Mouse (Mus musculus): Measurements from ENCODE around the gene Mlc1. TPM values are rescaled to one million over a fixed set of nuclear protein-coding genes. Genes with fewer than 3 reads are reported as not detected.

The Mlc1 gene
- polyA plus RNA-seq (2015; fragmentation: Nextera tagmentation; extraction: Ambion mirVana), result 0.06 TPM in 1 of 2 replicates, not detected in the other

DNA sequence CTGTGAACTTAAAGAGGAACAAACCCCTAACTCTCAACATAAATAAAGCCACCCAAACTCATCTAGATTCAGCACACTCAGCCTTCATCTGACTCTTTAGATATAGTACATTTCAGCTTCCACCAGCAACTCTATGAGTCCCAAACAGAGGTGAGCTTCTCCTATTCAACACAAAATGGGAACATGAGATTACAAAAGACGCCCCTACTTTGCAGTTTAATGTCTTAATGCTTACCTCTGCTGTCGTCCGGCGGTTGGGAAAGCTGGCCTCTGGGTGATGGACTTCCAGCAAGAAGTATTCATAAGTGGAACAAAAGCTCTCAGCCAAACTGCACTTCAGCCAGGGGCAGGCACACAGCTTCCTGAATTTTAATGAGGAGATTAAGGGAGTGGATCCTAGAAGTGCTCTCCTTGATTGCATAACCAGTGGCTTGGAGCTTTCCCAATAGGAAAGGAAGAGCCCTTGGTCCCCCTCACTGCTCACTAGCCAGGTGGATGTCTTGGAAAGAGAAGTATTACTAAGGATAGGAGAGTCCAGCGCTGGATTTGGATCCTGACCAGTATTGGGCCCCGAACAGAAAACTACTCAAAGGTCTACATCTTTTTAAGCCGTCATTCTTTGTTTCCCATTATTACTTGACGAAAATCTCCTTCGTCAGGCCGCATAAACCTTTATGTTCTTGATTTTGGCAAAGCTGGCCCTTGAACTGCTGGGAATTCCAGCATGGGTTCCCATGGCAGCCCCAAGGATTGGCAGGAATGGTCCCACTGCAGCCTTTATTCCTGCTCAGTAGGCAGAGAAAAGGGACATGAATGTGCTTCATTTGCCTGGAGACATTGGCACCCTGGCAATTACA lies at the start of gene Mlc1:
Gene Mlc1 (minus strand): TSS at position 727 of the 857 bp plus-strand sequence.
- no peak within 1 kb of the TSS for H3K4me2 ChIP-seq (replicated peaks; ENCODE audit: low read depth, low read length)
- no peaks in the 10 kb centered on the region for H3K9me3 ChIP-seq (ENCODE audit: low read length)
- no peak within 1 kb of the TSS for H3K9ac ChIP-seq (replicated peaks; ENCODE audit: low read length)
- no peak for ATAC-seq (ENCODE audit: low FRiP score, low TSS enrichment)
- no peak within 1 kb of the TSS for H3K4me3 ChIP-seq (ENCODE audit: low read length)
- no peaks in the 10 kb centered on the region for H3K4me1 ChIP-seq (ENCODE audit: insufficient read depth, low read length)
- 79% methylated on average over 10 of the region's 10 CpGs for WGBS
- H3K27me3 ChIP-seq (ENCODE audit: insufficient read depth, low read length), result no peaks in the 10 kb centered on the region
- H3K36me3 ChIP-seq (ENCODE audit: insufficient read depth, low read length), result no peaks in the 10 kb centered on the region
- H3K27ac ChIP-seq (ENCODE audit: low read length), result no peak within 1 kb of the TSS

DNA sequence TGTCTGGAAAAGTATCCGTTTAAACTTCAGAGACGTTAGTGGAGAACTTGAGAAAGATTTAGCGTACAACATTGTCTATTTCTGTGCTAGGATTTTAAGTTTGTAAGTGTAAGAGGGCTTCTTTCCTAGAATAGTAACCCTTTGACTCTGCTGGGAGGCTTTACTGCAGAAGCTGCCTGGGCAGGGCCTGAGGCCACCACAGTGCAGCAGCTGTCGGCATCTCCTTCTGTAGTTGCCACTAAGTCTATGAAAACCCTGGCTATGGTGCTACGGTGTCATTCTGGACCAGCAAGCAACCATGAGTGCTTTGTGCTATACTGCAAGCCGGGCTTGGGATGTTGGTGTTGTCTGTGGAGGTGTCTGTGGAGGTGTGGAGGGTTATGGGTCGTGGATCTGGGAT lies 41.7 kb upstream of the Mlc1 start:
- H3K4me2 ChIP-seq (replicated peaks; ENCODE audit: low read depth, low read length), result no peak overlapping the region
- no peak overlapping the region for H3K4me3 ChIP-seq (ENCODE audit: low read length)
- no peaks in the 10 kb centered on the region for H3K27me3 ChIP-seq (ENCODE audit: insufficient read depth, low read length)
- no peak for ATAC-seq (ENCODE audit: low FRiP score, low TSS enrichment)
- 74% methylated on average over 7 of the region's 7 CpGs for WGBS
- no peaks in the 10 kb centered on the region for H3K4me1 ChIP-seq (ENCODE audit: insufficient read depth, low read length)
- no peaks in the 10 kb centered on the region for H3K36me3 ChIP-seq (ENCODE audit: insufficient read depth, low read length)
- H3K27ac ChIP-seq (ENCODE audit: low read length), result no peak overlapping the region
- no peak overlapping the region for H3K9ac ChIP-seq (replicated peaks; ENCODE audit: low read length)
- H3K9me3 ChIP-seq (ENCODE audit: low read length), result no peaks in the 10 kb centered on the region

DNA sequence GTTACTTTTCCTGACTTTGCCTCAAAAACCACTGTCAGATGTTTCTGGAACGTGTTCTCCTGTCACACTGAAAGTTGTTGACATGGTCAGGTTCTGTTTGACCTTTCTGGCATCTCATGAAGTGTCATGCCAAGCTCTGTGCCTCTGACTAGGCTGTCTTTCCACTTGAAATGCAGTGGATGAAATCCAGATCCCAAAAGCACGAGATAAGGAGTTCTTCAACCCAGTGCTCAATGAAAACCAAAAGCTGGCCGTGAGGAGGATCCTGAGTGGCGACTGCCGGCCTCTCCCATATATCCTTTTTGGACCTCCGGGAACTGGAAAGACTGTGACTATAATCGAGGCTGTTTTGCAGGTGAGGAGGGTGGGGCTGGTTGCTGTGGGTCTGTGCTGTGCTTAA lies 41.3 kb upstream of the Mlc1 start:
- WGBS, result 79% methylated on average over 7 of the region's 7 CpGs
- Histone ChIP-seq H3K9me3 (ENCODE audit: low read length) (no peaks in the 10 kb centered on the region), H3K4me2 (replicated peaks; ENCODE audit: low read depth, low read length) (no peak overlapping the region), H3K27me3 (ENCODE audit: insufficient read depth, low read length) (no peaks in the 10 kb centered on the region), H3K36me3 (ENCODE audit: insufficient read depth, low read length) (no peaks in the 10 kb centered on the region), H3K4me3 (ENCODE audit: low read length) (no peak overlapping the region), H3K27ac (ENCODE audit: low read length) (no peak overlapping the region), H3K9ac (replicated peaks; ENCODE audit: low read length) (no peak overlapping the region), H3K4me1 (ENCODE audit: insufficient read depth, low read length) (no peaks in the 10 kb centered on the region)
- ATAC-seq (ENCODE audit: low FRiP score, low TSS enrichment), result no peak

DNA sequence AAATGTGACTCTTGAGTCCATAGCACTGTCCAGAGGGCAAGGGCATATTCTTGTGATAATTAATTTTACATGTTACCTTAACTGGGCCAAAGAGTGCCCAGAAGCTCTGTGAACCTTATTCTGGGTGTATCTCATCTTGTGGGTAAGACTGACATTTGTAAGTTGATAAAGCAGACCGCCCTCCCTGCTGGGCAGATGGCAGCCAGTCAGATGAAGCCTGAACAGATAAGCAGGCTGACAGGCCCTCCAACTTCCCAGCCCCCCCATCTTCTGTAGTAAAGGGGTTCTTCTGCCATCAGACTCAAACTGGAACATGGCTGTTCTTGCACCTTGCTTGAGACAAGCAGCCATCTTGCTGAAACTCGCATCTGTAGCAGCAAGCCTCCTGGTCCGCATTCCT lies 37.9 kb upstream of the Mlc1 start:
- Histone ChIP-seq H3K36me3 (ENCODE audit: insufficient read depth, low read length) (no peaks in the 10 kb centered on the region), H3K9ac (replicated peaks; ENCODE audit: low read length) (no peak overlapping the region), H3K9me3 (ENCODE audit: low read length) (no peaks in the 10 kb centered on the region), H3K27ac (ENCODE audit: low read length) (no peak overlapping the region), H3K4me3 (ENCODE audit: low read length) (no peak overlapping the region), H3K4me1 (ENCODE audit: insufficient read depth, low read length) (no peaks in the 10 kb centered on the region), H3K4me2 (replicated peaks; ENCODE audit: low read depth, low read length) (no peak overlapping the region), H3K27me3 (ENCODE audit: insufficient read depth, low read length) (no peaks in the 10 kb centered on the region)
- WGBS, result 82% methylated on average over 3 of the region's 3 CpGs
- ATAC-seq (ENCODE audit: low FRiP score, low TSS enrichment), result no peak

DNA sequence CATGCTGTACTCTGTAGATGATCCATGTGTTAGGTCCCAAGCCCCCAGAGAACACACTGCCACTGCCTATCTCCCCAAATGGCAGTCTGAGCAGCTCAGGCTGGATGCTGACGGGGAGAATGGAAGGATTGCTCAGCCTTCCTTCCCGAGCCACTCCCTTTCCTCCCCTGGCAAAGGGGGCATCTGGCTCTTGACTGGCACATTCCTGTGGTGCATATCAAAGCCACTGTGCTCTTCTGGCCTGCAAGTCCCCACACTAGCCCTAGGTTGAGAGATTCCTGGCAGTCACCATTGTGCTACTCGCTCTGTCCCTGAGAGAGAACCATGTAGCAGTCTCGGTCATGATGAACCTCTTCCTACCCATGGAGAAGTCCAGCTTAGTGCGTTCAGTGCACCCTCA lies 29.0 kb upstream of the Mlc1 start:
- no peaks in the 10 kb centered on the region for H3K27me3 ChIP-seq (ENCODE audit: insufficient read depth, low read length)
- no peak overlapping the region for H3K4me3 ChIP-seq (ENCODE audit: low read length)
- no peak overlapping the region for H3K4me2 ChIP-seq (replicated peaks; ENCODE audit: low read depth, low read length)
- no peaks in the 10 kb centered on the region for H3K9me3 ChIP-seq (ENCODE audit: low read length)
- no peak for ATAC-seq (ENCODE audit: low FRiP score, low TSS enrichment)
- no peak overlapping the region for H3K27ac ChIP-seq (ENCODE audit: low read length)
- H3K4me1 ChIP-seq (ENCODE audit: insufficient read depth, low read length), result no peaks in the 10 kb centered on the region
- no peak overlapping the region for H3K9ac ChIP-seq (replicated peaks; ENCODE audit: low read length)
- H3K36me3 ChIP-seq (ENCODE audit: insufficient read depth, low read length), result no peaks in the 10 kb centered on the region
- WGBS, result 85% methylated on average over 5 of the region's 5 CpGs

DNA sequence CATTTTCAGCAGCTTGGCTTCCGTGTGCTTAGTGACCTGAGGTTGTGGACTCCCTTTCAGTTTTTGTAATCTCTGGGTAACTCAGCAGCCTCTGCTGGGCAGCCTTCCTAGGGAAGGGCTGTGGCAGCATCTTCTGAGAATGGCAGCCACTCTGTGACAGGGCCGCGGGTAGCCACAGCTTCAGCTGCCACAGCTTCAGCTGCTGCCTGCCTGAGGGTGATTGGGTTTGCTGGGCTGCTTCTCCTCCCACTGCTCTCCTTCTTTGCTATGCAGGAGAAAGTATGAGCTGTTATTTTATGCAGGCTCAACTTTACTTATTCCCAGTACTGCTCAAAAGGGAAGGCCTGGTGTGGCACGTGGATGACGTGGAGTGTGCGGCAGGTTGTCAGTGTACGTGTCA lies 28.2 kb upstream of the Mlc1 start:
- no peaks in the 10 kb centered on the region for H3K36me3 ChIP-seq (ENCODE audit: insufficient read depth, low read length)
- H3K27ac ChIP-seq (ENCODE audit: low read length), result no peak overlapping the region
- no peak overlapping the region for H3K9ac ChIP-seq (replicated peaks; ENCODE audit: low read length)
- WGBS, result 83% methylated on average over 7 of the region's 7 CpGs
- no peak for ATAC-seq (ENCODE audit: low FRiP score, low TSS enrichment)
- no peaks in the 10 kb centered on the region for H3K9me3 ChIP-seq (ENCODE audit: low read length)
- no peak overlapping the region for H3K4me2 ChIP-seq (replicated peaks; ENCODE audit: low read depth, low read length)
- no peaks in the 10 kb centered on the region for H3K4me1 ChIP-seq (ENCODE audit: insufficient read depth, low read length)
- no peak overlapping the region for H3K4me3 ChIP-seq (ENCODE audit: low read length)
- H3K27me3 ChIP-seq (ENCODE audit: insufficient read depth, low read length), result no peaks in the 10 kb centered on the region

DNA sequence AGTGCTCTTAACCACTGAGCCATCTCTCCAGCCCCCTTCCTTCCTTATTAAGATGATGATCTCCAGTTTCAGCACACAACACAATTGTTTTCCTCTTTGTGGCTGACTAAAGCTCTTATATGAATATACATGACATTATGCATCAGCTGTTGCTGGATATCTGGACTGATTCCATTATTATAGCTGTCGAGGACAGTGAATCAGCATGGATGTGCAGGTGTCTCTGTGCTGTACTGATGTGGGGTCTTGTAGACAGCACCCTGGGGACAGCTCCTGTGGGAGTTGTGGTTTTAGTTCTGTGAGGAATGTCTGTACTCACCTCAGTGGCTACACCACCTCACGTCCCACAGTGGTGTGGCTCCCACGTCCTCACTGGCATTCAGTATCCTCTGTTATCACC lies 22.4 kb upstream of the Mlc1 start:
- no peak overlapping the region for H3K4me3 ChIP-seq (ENCODE audit: low read length)
- no peak for ATAC-seq (ENCODE audit: low FRiP score, low TSS enrichment)
- no peaks in the 10 kb centered on the region for H3K9me3 ChIP-seq (ENCODE audit: low read length)
- H3K4me1 ChIP-seq (ENCODE audit: insufficient read depth, low read length), result no peaks in the 10 kb centered on the region
- 66% methylated on average over 3 of the region's 3 CpGs for WGBS
- H3K27ac ChIP-seq (ENCODE audit: low read length), result no peak overlapping the region
- H3K9ac ChIP-seq (replicated peaks; ENCODE audit: low read length), result no peak overlapping the region
- H3K27me3 ChIP-seq (ENCODE audit: insufficient read depth, low read length), result no peaks in the 10 kb centered on the region
- no peak overlapping the region for H3K4me2 ChIP-seq (replicated peaks; ENCODE audit: low read depth, low read length)
- H3K36me3 ChIP-seq (ENCODE audit: insufficient read depth, low read length), result no peaks in the 10 kb centered on the region

DNA sequence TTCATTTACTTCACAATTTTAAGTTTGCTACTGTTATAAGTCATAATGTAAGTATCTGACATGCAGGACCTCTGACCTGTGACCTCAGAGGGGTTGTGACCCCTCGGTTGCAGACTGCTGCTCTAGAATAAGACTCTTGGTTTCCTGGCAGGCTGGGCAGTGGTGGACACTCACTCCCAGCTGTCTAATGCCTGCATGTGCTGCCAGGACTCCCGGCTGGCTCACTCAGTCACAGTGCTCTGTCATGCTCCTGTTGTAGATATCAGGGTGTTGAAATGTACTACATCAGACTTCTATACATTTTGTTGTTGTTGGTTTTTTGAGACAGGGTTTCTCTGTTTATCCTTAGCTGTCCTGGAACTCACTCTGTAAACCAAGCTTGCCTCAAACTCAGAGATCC lies 21.6 kb upstream of the Mlc1 start:
- Histone ChIP-seq H3K9ac (replicated peaks; ENCODE audit: low read length) (no peak overlapping the region), H3K4me2 (replicated peaks; ENCODE audit: low read depth, low read length) (no peak overlapping the region), H3K27ac (ENCODE audit: low read length) (no peak overlapping the region), H3K9me3 (ENCODE audit: low read length) (no peaks in the 10 kb centered on the region), H3K4me3 (ENCODE audit: low read length) (no peak overlapping the region), H3K27me3 (ENCODE audit: insufficient read depth, low read length) (no peaks in the 10 kb centered on the region), H3K4me1 (ENCODE audit: insufficient read depth, low read length) (no peaks in the 10 kb centered on the region), H3K36me3 (ENCODE audit: insufficient read depth, low read length) (no peaks in the 10 kb centered on the region)
- WGBS, result 66% methylated on average over 2 of the region's 2 CpGs
- no peak for ATAC-seq (ENCODE audit: low FRiP score, low TSS enrichment)

DNA sequence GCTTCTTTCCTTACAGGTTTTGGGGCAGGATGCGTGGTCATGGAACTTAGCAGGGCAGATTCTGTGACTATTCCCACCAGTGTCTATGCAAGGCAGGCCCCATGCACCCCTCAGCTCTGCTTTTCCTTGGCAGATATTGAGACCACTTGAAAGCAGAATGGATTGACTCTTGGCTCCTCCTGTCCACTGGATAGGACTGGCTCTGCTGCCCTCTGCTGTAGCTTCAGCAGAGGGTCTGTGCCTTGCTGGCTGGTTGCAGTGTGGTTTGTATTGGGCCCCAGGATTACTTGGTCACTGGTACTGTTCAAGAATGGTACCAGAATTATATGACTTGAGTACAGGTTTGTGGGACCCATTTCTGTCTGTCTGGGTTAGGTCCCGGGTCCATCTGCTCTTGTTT lies 20.3 kb upstream of the Mlc1 start:
- ATAC-seq (ENCODE audit: low FRiP score, low TSS enrichment), result no peak
- Histone ChIP-seq H3K27me3 (ENCODE audit: insufficient read depth, low read length) (no peaks in the 10 kb centered on the region), H3K4me3 (ENCODE audit: low read length) (no peak overlapping the region), H3K9ac (replicated peaks; ENCODE audit: low read length) (no peak overlapping the region), H3K9me3 (ENCODE audit: low read length) (no peaks in the 10 kb centered on the region), H3K4me1 (ENCODE audit: insufficient read depth, low read length) (no peaks in the 10 kb centered on the region), H3K36me3 (ENCODE audit: insufficient read depth, low read length) (no peaks in the 10 kb centered on the region), H3K4me2 (replicated peaks; ENCODE audit: low read depth, low read length) (no peak overlapping the region), H3K27ac (ENCODE audit: low read length) (no peak overlapping the region)
- WGBS, result 74% methylated on average over 2 of the region's 2 CpGs

DNA sequence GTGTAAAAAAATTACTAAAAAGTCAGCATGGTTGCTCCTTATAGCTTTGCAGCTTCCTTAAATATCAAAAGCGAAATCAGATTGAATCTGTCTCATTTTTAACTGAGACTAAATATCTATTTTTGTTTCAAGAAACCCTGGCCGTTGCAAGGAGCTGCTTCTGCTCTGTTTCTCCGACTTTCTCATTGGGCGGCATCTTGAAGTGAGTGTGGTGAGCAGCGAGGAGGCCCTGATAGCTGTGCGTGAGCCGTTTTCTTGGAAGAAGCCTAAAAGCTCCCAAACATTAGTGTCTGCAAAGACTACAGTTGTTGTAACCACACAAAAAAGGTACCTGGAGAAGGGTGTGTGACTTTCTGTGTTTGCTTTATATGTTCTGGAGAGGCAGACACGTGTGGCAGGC lies 19.8 kb upstream of the Mlc1 start:
- no peaks in the 10 kb centered on the region for H3K9me3 ChIP-seq (ENCODE audit: low read length)
- H3K4me1 ChIP-seq (ENCODE audit: insufficient read depth, low read length), result no peaks in the 10 kb centered on the region
- H3K36me3 ChIP-seq (ENCODE audit: insufficient read depth, low read length), result no peaks in the 10 kb centered on the region
- no peaks in the 10 kb centered on the region for H3K27me3 ChIP-seq (ENCODE audit: insufficient read depth, low read length)
- no peak overlapping the region for H3K4me2 ChIP-seq (replicated peaks; ENCODE audit: low read depth, low read length)
- H3K9ac ChIP-seq (replicated peaks; ENCODE audit: low read length), result no peak overlapping the region
- WGBS, result 78% methylated on average over 8 of the region's 8 CpGs
- no peak overlapping the region for H3K27ac ChIP-seq (ENCODE audit: low read length)
- ATAC-seq (ENCODE audit: low FRiP score, low TSS enrichment), result no peak
- H3K4me3 ChIP-seq (ENCODE audit: low read length), result no peak overlapping the region
